Mouse (Mus musculus): ENCODE results near the gene Il22ra1. TPM values are rescaled to one million over a fixed set of nuclear protein-coding genes. Genes with fewer than 3 reads are reported as not detected.

The Il22ra1 gene
- total RNA-seq, 2 experiments from 2014 or later, result 0.14 TPM; not detected in 1

DNA sequence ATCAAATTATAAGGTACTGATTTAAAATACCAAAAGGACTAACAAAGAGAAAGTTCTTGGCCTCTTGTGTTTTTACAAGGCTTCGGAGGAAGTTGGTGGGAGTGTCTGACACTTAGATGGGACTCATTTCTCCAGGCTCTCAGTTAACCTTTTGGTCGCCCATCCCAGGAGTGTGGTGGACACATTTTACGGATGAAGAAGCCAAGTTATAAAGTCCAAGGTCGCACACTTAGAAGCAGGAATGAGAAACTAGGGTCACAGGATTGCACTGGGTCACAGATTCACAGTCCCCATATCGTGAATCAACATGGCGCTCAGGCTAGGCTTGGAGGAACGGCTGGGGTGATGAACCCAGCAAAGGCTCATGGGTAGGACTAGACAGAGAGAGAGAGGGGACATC, 33.6 kb downstream of the Il22ra1 start:
- no peak overlapping the region for H3K27ac ChIP-seq
- TF ChIP-seq CTCF (IDR thresholded peaks at IDR 0.05), result no peak
- no peak for DNase-seq (ENCODE audit: extremely low spot score in 1 of 2, low spot score in 2 of 2)
- no peak overlapping the region for H3K4me3 ChIP-seq
- intact Hi-C loops (cut with DNase I), result no loop called here

DNA sequence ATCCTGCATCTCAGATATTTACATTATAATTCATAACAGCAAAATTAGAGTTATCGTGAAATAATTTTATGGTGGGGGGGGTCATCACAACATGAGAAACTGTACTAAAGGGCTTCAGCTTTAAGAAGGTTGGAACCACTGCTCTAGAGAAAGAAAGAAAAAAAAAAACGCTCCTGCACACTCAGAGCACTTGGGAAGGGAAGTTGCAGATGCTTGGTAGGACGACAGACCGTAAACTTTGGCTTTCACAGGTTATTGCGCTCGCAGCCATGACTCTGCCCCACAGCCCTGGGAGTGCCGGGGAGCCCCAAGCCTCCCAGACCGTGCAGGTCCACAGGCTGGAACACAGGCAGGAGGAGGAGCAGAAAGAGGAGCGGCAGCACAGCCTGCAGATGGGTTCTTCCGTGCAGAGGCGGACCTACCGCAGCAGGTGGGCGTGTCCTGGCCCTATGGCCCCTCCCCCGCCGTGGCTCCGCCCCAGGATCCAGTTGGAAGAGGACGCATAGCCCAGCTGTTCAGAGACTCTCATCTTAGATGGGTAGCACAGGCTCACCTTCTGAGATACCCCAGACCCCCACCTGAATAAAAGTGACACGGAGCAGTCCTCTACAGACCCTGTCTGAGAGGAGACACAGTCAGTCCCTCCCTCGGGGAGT, 34.4 kb downstream of the Il22ra1 start:
- peak; percentile 19 to 22 for DNase-seq (ENCODE audit: extremely low spot score in 1 of 2, low spot score in 2 of 2)
- intact Hi-C loops (cut with DNase I), result no loop called here
- no peak overlapping the region for H3K27ac ChIP-seq
- H3K4me3 ChIP-seq, result peak overlapping the region; percentile 16; the same call in 1 of the 2 replicates
- no peak for TF ChIP-seq CTCF (IDR thresholded peaks at IDR 0.05)

DNA sequence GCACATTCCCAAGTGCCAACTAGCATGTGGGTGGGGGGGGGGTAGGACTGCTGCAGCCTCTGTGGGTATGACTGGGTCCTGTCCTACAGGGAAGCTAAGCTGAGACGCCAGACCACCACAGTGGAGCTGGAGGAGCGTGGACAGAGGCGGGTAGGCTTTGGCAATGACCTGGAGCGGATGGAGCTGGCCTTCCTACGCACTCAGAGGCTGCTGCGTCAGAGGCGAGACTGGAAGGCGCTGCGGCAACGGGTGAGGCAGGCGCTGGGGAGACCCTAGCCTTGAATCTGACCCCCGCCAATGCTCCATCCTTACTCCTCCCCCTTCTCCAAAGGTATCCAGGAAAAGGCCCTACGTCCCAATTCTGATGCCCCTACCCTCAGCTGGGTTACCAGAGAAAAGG, 36.7 kb downstream of the Il22ra1 start:
- intact Hi-C loops (cut with DNase I), result no loop called here
- Histone ChIP-seq H3K27ac (no peak overlapping the region), H3K4me3 (no peak overlapping the region)
- no peak for TF ChIP-seq CTCF (IDR thresholded peaks at IDR 0.05)
- DNase-seq (ENCODE audit: extremely low spot score in 1 of 2, low spot score in 2 of 2), result no peak

DNA sequence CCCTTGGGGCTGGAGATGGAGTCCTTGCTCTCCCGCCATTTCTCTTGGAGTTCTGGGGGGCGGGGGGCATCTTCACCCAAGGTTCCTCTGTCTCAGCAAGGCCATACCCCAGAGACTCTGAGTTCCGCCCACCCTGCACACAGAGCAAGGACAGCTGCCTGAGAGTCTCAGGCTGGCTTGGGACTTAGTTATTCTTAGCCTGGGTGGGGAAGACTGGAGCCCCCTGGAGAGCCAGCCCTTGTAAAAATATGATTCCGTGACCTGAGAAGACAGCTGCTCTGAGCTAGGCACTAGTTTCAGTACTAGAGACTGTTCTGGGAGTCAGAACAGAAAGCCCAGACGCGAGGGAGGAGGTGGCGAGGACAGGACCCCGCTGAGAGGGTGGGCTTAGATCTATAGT, 37.7 kb downstream of the Il22ra1 start:
- no peak for TF ChIP-seq CTCF (IDR thresholded peaks at IDR 0.05)
- DNase-seq (ENCODE audit: extremely low spot score in 1 of 2, low spot score in 2 of 2), result no peak
- intact Hi-C loops (cut with DNase I), result no loop called here
- no peak overlapping the region for H3K4me3 ChIP-seq
- H3K27ac ChIP-seq, result no peak overlapping the region

DNA sequence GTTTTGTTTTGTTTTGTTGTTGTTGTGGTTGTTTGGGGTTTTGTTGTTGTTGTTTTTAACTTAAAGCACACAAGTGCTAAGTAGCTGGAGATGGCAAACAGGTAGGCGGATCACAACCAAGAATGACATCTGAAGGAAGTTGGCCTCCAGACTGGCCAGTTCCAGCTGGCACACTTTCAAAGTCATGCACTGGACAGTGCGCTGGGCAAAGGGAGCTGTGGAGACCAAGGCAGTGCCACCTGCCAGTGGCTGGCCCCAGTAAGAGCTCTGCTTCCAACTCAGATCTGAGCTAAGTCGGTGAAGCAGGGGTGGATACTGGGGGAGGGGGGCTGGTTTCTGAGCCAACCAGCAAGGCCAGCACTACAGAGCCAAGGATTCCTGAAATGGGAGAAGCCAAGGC, 39.0 kb downstream of the Il22ra1 start:
- H3K27ac ChIP-seq, result no peak overlapping the region
- H3K4me3 ChIP-seq, result no peak overlapping the region
- no peak for DNase-seq (ENCODE audit: extremely low spot score in 1 of 2, low spot score in 2 of 2)
- TF ChIP-seq CTCF (IDR thresholded peaks at IDR 0.05), result no peak
- intact Hi-C loops (cut with DNase I), result no loop called here

DNA sequence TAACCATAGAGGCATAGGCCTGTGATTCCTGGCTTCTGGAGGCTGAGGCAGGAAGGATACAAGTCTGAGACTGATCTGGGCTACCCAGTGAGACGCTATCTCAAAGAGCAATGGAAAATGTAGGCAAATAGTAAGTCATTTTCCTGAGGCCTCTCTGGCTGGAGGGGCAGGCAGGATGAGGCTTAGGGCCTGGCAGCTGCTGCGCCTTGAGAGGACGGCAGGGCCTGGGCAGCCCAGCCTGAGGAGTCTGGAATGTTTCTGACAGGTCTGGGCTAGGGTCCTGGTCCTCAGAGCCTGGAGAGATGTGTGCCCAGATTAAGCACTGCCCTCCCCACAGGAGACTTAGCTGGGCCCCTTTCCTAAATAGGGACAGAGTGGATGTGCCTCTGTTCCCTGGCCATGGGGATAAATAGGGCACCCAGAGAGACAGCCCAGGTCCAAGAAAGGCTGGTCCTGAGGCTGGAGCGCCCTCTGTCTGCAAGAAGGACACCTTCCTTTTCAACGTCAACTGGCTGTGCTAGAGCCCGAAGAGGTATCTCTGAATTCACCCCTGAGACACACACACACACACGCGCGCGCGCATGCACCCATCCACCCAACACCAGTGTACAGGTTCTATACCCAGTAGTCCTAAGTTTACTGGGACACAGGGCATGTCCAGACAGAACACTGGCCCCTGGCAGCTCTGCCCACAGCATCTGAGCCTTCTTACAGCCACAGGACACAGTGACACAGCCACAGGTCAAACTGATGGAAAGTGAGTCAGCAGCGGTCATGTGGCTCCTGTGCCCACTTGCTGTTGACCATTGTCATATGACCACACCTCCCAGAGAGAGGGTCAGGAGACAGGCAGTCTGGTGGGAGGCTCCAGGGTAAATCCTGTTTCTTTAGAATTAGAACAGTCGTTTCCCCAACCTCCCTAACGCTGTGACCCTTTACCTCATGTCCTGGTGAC, 40.9 kb downstream of the Il22ra1 start:
- peak in 1 of 2 experiments; percentile 34 for DNase-seq (ENCODE audit: extremely low spot score in 1 of 2, low spot score in 2 of 2)
- Histone ChIP-seq H3K4me3 (no peak overlapping the region), H3K27ac (no peak overlapping the region)
- intact Hi-C loops (cut with DNase I), result no loop called here
- peak; percentile 54 for TF ChIP-seq CTCF (IDR thresholded peaks at IDR 0.05)

DNA sequence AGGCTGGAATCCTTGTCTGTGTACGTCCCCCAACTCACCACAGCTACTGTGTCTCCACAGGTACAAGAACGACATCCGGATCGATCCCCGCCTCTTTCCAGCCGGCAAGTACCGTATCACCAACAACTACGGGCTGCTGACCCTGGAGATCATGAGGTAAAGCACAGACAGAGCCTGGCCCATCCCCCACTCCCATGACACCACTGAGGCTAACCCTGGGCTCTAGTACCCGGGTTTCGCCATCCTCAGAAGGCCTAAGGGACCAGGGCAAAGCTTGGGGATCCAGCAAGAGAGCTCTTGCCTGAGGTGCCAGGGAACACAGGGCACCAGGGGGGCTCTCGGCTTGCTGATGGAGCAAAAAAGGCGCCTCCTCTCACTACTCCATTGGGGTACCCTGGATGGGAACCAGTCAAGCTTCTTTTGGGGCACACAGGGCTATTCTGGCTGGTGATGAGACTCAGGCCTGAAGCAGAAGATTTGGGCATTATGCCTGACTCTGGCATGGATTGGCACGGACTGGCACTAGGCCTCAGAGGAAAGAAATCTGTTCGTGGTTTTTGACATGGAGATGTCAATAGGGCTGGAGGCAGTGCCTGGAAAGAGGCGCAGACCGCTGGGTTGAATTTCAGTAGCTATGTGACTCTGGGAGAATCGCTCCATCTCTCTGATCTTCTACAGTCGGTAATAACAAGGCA, 42.8 kb downstream of the Il22ra1 start:
- TF ChIP-seq CTCF (IDR thresholded peaks at IDR 0.05), result no peak
- no peak overlapping the region for H3K4me3 ChIP-seq
- DNase-seq (ENCODE audit: extremely low spot score in 1 of 2, low spot score in 2 of 2), result no peak
- H3K27ac ChIP-seq, result no peak overlapping the region
- intact Hi-C loops (cut with DNase I), result loop anchor here (2.0 kb wide), 1 partner anchor 62 kb away; no protein-coding TSS in a partner anchor

DNA sequence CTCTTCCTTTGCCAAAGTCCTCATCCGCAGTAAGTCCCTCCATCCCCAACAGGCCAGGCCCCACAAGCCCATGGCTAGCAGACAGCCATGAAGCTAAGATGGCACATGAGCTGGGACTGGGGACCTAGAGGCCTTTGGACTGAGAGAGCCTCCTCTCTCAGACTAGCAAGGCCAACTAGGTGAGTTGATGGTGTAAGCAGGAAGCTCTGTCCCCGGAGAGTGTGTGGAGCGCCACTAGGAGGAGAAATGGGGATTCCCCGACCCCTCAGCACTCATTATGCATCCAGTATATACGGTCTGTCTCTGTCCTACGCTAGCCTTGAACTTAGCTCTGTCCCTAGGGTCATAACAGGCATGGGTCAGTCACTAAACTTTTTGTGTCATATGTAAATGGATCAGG, 43.6 kb downstream of the Il22ra1 start:
- Histone ChIP-seq H3K4me3 (no peak overlapping the region), H3K27ac (no peak overlapping the region)
- no peak for DNase-seq (ENCODE audit: extremely low spot score in 1 of 2, low spot score in 2 of 2)
- no peak for TF ChIP-seq CTCF (IDR thresholded peaks at IDR 0.05)
- intact Hi-C loops (cut with DNase I), result loop anchor here (2.0 kb wide), 1 partner anchor 63 kb away; no protein-coding TSS in a partner anchor

DNA sequence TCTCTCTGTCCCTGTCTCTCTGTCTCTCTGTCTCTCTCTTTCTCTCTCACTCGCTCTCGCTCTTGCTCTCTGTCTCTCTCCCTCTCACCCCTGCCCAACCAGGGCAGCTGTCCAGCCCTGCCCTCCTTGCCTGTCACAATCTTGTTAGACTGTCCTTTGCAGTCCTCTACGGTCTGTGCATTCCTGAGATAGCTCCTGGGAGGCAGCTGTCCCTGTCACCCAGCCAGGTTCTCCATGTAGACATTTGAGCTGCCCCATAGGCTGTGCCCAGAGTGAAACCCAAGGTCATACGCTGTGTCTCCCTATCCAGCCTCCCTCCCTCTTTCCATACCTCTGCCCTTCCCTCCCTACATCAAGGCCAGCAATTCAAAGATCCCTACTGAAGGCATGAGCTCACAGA, 44.7 kb downstream of the Il22ra1 start:
- intact Hi-C loops (cut with DNase I), result no loop called here
- TF ChIP-seq CTCF (IDR thresholded peaks at IDR 0.05), result no peak
- Histone ChIP-seq H3K4me3 (no peak overlapping the region), H3K27ac (no peak overlapping the region)
- DNase-seq (ENCODE audit: extremely low spot score in 1 of 2, low spot score in 2 of 2), result no peak

DNA sequence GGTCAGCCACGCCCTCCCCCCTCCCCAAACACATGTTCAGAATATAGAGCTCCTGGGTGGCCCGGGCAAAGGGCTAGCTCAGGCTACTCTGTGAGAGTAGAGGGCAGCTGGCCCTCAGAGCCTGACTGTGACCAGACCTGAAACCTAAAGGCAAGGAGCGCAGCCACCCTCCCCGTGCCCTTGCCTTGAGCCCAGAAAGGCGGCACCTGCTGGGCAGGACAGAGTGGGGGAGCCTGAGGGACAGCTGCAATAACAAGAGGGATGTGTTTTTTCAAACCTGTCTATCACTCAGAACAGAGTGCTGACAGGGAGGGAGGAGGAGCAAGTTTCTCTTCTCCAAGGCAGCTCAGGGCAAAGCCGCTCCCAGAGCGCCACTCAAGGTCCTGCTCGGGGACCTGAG, 46.5 kb downstream of the Il22ra1 start:
- DNase-seq (ENCODE audit: extremely low spot score in 1 of 2, low spot score in 2 of 2), result no peak
- Histone ChIP-seq H3K4me3 (no peak overlapping the region), H3K27ac (no peak overlapping the region)
- intact Hi-C loops (cut with DNase I), result no loop called here
- TF ChIP-seq CTCF (IDR thresholded peaks at IDR 0.05), result no peak

DNA sequence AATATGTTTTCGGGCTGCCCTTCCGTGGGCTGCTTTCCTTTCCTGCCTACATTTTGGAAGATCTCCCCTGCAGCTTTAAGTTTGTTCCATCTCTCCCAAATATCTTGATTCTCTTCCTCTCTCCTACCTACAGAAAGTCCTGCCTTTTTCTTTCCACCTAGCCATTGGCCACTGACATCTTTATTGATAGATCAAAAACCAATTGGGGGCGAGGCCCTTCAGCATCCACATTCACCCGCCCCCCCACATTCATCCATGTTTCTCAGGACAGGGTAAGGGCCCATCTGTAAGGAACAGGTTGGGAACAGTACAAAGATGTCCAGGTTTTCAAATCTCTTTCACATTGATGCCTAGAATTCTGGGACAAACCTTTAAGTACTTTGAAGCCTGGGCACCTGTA, 48.9 kb downstream of the Il22ra1 start:
- no peak for DNase-seq (ENCODE audit: extremely low spot score in 1 of 2, low spot score in 2 of 2)
- intact Hi-C loops (cut with DNase I), result no loop called here
- H3K27ac ChIP-seq, result no peak overlapping the region
- no peak for TF ChIP-seq CTCF (IDR thresholded peaks at IDR 0.05)
- H3K4me3 ChIP-seq, result no peak overlapping the region

DNA sequence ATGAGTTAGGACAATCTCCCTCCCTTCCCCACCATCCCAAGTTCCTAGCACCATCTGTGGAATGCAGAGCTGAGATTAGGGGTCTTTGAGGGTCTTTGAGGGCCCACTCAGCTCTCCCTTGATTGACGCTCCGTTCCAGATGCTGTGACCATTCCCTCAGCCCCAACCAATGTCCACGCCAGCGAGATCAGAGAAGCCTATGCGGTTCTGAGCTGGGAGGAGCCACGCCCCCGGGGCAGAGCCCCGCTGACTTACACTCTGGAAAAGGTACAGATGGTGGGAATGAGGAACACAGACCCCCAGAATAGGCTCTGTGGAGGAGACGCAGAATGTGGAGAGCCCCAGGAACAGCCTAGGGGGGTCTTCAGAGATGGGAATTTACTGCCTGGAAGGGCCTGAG, 51.7 kb downstream of the Il22ra1 start:
- no peak for TF ChIP-seq CTCF (IDR thresholded peaks at IDR 0.05)
- DNase-seq (ENCODE audit: extremely low spot score in 1 of 2, low spot score in 2 of 2), result no peak
- intact Hi-C loops (cut with DNase I), result no loop called here
- no peak overlapping the region for H3K27ac ChIP-seq
- no peak overlapping the region for H3K4me3 ChIP-seq
